Mouse (Mus musculus) T-helper 2 cell (primary cell): Measurements from ENCODE around the gene Gstm7.

Experiments used
- in situ Hi-C: fragments of 300-600 bp; cut with MboI, MseI; formaldehyde crosslinking; loops from one replicate; pipeline ENCODE4 v1.15.1; 2025; ENCODE audit warnings: high pct_unique_total_duplicates

Gene Gstm7

GRCm38 (mm10) chr3:107935888-107936287, 4.3 kb upstream of the Gstm7 start:
- in situ Hi-C loops = no loop called here

DNA sequence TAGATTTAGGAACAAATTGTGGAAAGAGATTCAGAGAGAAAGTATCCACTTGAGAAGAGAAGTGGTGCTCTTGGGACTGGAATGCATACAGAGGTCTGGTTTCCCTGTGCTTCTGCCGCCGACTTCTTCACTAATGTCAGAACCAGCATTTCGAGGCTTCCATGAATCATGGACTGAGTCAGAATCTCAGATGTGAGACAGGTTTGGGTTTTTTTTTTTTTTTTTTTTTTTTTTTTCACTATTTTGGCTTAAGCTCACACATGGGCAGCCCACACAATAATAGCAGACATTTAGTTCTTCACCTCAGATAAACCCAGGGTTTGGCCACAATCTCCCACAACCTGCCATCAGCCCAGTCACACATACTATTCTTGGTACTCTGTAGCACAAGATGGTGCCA, 3.7 kb upstream of the Gstm7 start:
- in situ Hi-C loops = no loop called here

DNA sequence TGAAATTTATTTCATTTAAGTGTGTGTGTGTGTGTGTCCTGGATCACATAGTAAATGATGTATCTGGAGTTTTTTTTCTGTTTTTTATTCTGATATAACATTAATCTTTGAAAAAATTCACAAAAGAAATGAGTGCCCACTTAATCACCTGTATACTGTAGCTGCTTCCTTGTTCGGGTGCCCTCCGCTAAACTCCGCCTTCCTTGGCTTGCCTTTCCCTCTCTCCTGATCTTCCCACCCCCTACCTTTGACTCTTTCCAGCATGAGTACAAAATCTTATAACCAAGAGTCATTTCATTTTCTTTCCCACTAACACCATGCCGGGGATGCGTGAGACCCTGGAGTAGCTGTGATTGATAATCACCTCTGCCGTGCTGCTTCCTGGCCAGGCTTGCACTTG, 511 bp upstream of the Gstm7 start:
- in situ Hi-C loops = loop anchor here (5.0 kb wide), 1 partner anchor 220 kb away; the partner anchor contains the start of gene Gpr61

DNA sequence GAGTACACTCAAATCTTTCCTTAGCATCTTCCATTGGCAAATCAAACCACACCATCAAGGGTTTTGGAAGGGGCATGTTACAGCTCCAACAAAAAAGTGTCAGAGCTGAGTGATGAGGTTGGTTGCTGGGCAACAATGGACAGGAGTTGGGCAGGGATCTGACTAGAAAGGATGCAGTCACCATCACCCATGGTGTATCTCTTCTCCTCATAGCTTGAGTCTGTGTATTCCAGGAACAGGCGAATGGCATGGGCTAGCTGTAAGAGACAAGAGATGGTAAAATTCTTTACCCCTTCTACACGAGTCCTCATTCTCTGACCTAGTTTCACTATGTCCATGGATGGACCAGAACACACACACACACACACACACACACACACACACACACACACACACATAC, 483 bp downstream of the Gstm7 start:
- in situ Hi-C loops = loop anchor here (5.0 kb wide), 1 partner anchor 221 kb away; the partner anchor contains the start of gene Gpr61

DNA sequence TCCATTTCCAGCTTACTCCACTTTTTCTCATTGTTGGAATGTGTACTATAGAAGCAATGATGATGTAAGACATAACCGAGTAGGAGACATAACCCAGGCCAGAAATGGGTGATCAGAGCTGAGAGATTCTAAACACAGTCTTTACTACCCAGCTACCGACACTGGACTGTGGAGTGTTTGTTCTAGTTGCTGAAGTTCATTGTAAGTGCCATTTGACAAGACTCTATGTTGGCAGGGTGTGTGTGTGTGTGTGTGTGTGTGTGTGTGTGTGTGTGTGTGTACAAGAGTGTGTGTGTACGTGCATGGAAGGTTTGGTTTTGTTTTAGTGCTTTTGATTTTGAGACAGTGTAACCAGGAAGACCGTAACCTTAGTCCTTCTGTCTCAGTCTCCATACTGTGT, 1.9 kb downstream of the Gstm7 start:
- in situ Hi-C loops = loop anchor here (5.0 kb wide), 1 partner anchor 223 kb away; the partner anchor contains the start of gene Gpr61

DNA sequence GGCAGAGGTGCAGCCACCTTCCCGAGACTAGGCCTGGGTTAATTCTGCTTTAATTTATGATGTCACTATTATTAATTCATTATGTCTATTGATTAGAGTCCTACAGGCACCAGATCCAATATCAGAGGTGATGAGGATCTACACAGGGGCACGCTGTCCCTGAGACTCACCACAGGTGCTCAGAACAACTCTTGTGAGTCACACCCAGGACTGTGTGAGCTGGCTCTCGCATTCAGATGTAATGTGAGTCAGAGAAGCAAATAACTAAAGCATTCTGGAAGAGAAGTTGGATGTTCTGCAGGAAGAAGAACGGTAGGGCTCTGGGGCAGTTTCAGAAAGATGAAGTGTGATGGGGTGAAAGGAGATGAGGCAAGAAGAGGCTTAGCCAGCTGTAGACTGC, 2.4 kb downstream of the Gstm7 start:
- in situ Hi-C loops = no loop called here

DNA sequence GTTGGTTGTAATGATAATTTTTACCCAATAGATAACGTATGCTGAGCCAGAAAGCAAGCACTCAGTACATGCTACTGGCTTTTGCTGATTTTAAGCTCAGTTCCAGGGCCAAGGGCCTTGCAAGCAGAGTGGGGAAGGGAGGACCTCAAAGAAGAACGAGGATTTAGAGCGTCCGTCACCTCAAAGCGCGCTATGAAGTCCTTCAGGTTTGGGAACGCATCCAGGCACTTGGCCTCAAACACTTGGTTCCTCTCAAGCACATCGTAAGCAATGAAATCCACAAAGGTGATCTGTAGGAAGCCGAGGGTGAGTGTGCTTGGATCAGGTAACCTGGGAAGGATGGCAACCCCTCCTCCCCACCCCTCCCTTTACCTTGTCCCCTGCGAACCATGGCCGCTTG, 2.9 kb downstream of the Gstm7 start:
- in situ Hi-C loops = no loop called here

DNA sequence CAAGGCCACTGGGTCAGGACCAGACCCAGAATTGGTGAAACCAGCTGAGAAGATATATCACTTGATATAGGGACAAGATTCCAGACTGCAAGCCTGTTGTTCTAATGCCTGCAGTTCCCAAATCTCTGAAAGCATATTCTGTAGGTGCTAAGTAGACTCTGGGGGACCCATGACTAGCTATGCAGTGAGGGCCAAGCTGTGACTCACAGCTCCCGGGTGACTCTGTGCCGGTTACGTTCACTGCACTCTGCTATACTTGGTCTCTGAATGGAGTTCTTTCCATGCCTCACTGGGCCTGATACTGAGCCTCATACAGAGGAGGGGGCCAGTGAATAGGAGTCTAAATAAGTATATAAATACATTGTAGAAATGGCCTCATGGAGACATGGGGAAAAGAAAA, 3.8 kb downstream of the Gstm7 start:
- in situ Hi-C loops = no loop called here

DNA sequence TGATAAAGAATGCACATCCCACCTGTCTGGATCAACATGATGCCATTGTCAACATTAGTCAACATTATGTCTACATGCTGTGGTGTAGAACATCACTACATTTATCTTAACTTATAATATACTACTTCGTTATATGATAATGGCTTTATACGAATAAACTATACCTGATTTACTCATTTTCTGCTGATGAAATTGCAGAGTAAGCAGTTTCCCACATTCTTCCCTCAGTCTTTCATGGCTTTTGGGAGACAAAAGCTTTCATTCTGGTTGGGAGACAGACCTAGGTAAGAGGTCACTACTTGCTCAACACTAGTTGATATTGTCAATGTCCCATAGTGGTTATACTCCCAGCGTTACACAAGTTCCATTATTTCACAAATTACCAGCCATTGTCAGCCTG, 6.3 kb downstream of the Gstm7 start:
- in situ Hi-C loops = no loop called here

DNA sequence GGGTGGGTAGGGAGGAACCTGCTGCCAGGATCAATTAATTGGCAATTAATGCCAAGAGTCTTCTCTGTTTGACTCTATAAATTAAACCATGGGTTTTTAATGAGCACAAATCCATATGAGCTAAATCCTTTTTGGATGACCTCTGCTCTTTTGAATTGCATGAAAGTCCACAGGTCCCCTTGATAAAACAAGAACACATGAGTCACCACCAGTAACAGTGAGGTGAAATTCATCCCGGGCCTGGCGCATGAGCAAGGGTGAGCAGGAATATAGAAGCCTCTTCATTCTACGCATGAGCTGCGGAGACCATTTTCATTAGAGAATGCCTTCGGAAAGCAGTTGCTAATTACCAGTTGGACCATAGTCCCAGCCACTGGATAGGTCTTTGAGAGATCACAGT, 11.3 kb downstream of the Gstm7 start:
- in situ Hi-C loops = no loop called here

DNA sequence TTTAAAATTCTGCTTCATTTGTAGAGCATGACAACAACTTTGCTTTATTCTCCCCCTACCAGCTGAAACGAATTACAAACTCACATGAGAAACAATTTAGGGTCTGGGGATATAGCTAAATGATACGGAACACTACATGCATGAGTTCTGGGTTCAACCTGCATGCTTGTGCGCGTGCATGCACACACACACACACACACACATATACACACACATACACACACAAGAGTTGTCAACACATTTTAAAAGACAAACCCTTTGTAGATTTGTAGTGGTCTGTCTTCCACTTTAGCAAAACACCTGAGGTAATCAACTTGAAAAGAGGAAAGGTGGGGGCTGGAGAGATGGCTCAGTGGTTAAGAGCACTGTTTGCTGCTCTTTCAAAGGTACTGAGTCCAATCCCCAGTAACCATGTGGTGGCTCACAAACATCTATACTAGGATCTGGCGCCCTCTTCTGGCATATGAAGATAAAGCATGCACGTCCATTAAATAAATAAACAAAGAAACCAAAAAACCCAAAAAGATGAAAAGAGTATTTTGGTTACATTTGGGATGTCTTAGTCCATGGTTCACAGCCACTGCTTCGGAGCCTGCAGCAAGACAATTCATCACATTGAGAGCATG, 13.7 kb downstream of the Gstm7 start:
- in situ Hi-C loops = no loop called here

- in situ Hi-C loops = no loop called here
Measured at GRCm38 (mm10) chr3:107917097-107917496, 14.5 kb downstream of the Gstm7 start.

- in situ Hi-C loops = no loop called here
Measured at GRCm38 (mm10) chr3:107916674-107917073, 14.9 kb downstream of the Gstm7 start.

GRCm38 (mm10) chr3:107905942-107906341, 25.7 kb downstream of the Gstm7 start:
- in situ Hi-C loops = no loop called here

- in situ Hi-C loops = no loop called here
Measured at GRCm38 (mm10) chr3:107900955-107901673, 30.5 kb downstream of the Gstm7 start.

DNA sequence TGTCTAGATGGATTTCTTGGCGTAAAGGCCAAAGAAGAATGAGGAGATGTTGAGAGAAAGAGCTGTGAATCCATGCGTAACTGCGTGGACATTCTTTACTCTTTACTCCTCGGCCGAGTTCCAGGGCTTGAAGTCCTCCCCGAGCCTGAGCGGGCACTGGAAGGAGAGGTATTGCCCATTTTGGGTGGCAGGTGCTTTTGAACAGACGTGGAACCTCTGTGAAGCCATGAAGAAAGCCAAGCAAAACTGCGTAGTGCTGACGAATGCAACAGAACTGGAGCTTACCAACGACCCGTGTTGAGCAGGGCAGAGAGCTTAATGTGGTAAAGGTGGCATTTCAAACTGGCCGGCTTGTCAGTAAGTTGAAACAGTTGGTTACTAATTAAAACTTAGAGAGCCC, 32.9 kb downstream of the Gstm7 start:
- in situ Hi-C loops = loop anchor here (25.0 kb wide), 1 partner anchor 661 kb away; the partner anchor contains the start of genes A630076J17Rik and Prok1

- in situ Hi-C loops = loop anchor here (25.0 kb wide), 1 partner anchor 659 kb away; the partner anchor contains the start of genes A630076J17Rik and Prok1
Measured at GRCm38 (mm10) chr3:107895720-107896569, 35.7 kb downstream of the Gstm7 start, which contains the start of gene Gstm5. Gstm5 (plus strand) TSS chr3:107895821.

DNA sequence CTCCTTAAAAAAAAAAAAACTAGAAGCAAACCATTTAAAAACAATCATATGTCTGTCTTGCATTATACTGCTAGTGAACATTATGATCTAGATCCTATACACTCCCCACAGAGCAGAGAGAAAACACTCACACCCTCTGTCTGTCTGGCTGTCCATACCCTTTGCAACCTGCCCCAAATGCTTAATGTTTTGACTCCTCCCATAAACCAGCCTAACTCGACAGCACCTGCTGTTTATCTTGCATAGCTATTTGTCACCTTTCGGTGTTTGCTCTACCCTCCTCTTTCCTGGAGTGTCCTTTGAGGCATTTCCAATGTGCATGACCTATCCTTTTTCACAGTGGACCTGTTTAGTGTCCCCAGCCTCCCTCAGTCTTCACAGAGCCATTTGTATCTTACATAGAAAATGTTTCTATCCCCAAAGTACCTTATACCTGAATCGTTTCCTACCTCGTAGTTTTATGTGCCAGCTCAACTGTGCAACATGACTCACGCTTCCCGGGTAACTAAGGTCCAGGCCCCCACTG, 36.4 kb downstream of the Gstm7 start:
- in situ Hi-C loops = loop anchor here (25.0 kb wide), 1 partner anchor 658 kb away; the partner anchor contains the start of genes A630076J17Rik and Prok1

GRCm38 (mm10) chr3:107889236-107889635, 42.4 kb downstream of the Gstm7 start:
- in situ Hi-C loops = loop anchor here (25.0 kb wide), 1 partner anchor 652 kb away; the partner anchor contains the start of genes A630076J17Rik and Prok1

- in situ Hi-C loops = loop anchor here (25.0 kb wide), 1 partner anchor 651 kb away; the partner anchor contains the start of genes A630076J17Rik and Prok1
Measured at GRCm38 (mm10) chr3:107887674-107888495, 43.7 kb downstream of the Gstm7 start.
